Mouse (Mus musculus): ENCODE data around the gene Nek11. TPM values are rescaled to one million over a fixed set of nuclear protein-coding genes. Genes with fewer than 3 reads are reported as not detected.
"Not testable (repeated sequence)": the region's sequence is repeated elsewhere in the genome, so short reads cannot be mapped to it uniquely, and the experiment has no call there.

Gene Nek11
- polyA plus RNA-seq, 1 experiment from 2014 or later, result 3.3 TPM

DNA sequence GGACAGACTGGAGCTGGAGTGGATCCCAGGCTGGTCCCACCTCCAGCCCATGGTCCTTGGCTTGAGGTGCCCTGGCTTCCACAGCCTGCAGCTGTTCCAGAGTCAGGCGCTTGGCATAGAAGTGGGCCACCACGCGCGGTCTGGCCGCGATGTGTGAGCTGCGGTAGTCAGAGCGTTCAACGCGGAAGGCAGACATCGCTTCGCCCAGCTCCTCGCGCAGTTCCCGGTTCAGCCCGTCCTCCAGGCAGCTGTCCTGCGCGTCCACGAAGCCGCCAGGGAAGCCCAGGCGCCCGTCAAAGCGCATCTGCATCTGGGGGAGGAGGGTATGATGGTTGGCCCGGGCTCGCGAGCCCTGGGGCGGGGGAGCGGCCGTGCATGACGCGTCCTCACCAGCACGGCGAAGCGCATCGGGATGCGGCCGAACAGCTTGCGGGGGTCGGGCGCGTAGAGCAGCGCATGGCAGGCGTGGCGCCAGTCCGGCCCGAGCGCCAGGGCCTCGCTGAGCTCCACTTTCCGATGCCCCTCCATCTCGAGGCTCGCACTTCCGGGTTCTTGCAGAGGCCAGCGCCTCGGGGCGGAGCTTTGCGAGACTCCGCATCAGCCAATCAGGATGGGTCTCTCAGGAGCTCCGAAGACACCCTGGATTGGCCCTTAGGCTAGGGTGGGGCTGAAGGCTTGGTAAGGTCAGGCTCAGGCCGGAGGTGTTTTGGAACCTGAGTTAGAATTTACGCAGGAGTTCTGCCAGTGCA lies 263.9 kb downstream of the Nek11 start, which contains the start of gene Nudt16:
Gene Nudt16, minus strand, starts transcription at position 572 of the 749 bp plus-strand sequence.
- peak within 1 kb of the TSS; percentile 66 for H3K4me2 ChIP-seq
- WGBS, result under 1% methylated on average over 60 of the region's 60 CpGs
- peak within 1 kb of the TSS; percentile 90 for H3K27ac ChIP-seq
- H3K27me3 ChIP-seq (replicated peaks), result no peaks in the 10 kb centered on the region
- H3K9ac ChIP-seq, result peak within 1 kb of the TSS; percentile 81
- H3K4me1 ChIP-seq, result peaks cover 21% of the 10 kb centered on the region
- H3K4me3 ChIP-seq, result peak within 1 kb of the TSS; percentile 79
- peak; percentile 97 for ATAC-seq (replicated peaks)
- H3K9me3 ChIP-seq, result no peaks in the 10 kb centered on the region
- H3K36me3 ChIP-seq (replicated peaks), result no peaks in the 10 kb centered on the region

GRCm38 (mm10) chr9:105130331-105130730 lies 265.0 kb downstream of the Nek11 start:
- WGBS, result 94% methylated on average over 8 of the region's 8 CpGs
- Histone ChIP-seq H3K9ac (no peak overlapping the region), H3K27ac (no peak overlapping the region), H3K9me3 (no peaks in the 10 kb centered on the region), H3K4me1 (peaks cover 21% of the 10 kb centered on the region), H3K27me3 (replicated peaks) (no peaks in the 10 kb centered on the region), H3K36me3 (replicated peaks) (no peaks in the 10 kb centered on the region), H3K4me2 (peak overlapping the region; percentile 66; the same call in 1 of the 2 replicates), H3K4me3 (no peak overlapping the region)
- ATAC-seq (replicated peaks), result 0 out of 2 replicates have a peak, but pooled peaks have one; percentile 6

GRCm38 (mm10) chr9:105125206-105125605 lies 270.1 kb downstream of the Nek11 start:
- not testable (repeated sequence) for H3K4me1 ChIP-seq; H3K4me3 ChIP-seq; H3K9me3 ChIP-seq; H3K9ac ChIP-seq; H3K27ac ChIP-seq; H3K27me3 ChIP-seq (replicated peaks); ATAC-seq (replicated peaks); H3K4me2 ChIP-seq; H3K36me3 ChIP-seq (replicated peaks)
- 84% methylated on average over 3 of the region's 3 CpGs for WGBS

Other genes starting within 250 kb of the Nek11 start
- 12.2 and 14.5 TPM in 2 replicates for gene Aste1, start 132 bp downstream of the Nek11 start, polyA plus RNA-seq (2015; fragmentation: Nextera tagmentation; extraction: Ambion mirVana)
- gene Atp2c1, start 131.8 kb upstream of the Nek11 start, polyA plus RNA-seq (2015; fragmentation: Nextera tagmentation; extraction: Ambion mirVana), result 110 and 113 TPM in 2 replicates
- 18.5 and 18.8 TPM in 2 replicates for gene Pik3r4, start 247.5 kb upstream of the Nek11 start, polyA plus RNA-seq (2015; fragmentation: Nextera tagmentation; extraction: Ambion mirVana)

Measured in midbrain, embryonic 15.5 days (tissue).